Mouse (Mus musculus) CH12.LX (cell line): Measurements from ENCODE around the gene Necab2. TPM values are rescaled to one million over a fixed set of nuclear protein-coding genes. Genes with fewer than 3 reads are reported as not detected.

ENCODE experiments used
- DNase-seq: peaks from one replicate; pipeline ENCODE4 v3.0.0-alpha.2; 2013; ENCODE audit errors: extremely low read depth
- H3K27ac ChIP-seq: 2 replicates; pipeline ENCODE4 v1.5.1; 2012; ENCODE audit warnings: low read depth, mild to moderate bottlenecking, control low read depth, moderate library complexity; ENCODE audit not compliant: insufficient read depth
- H3K27me3 ChIP-seq: replicated peaks from 2 replicates; pipeline ENCODE3; 2012; ENCODE audit warnings: inconsistent platforms
- H3K36me3 ChIP-seq, 2 experiments: replicated peaks in 1 of 2; 2 replicates each; pipeline versions ENCODE3 to v1.6.1; 2012; ENCODE audit warnings: inconsistent platforms in 1 of 2, low read length in 1 of 2, mild to moderate bottlenecking in 1 of 2, mixed read lengths in 1 of 2, moderate library complexity in 1 of 2; ENCODE audit not compliant: control insufficient read depth in 1 of 2, insufficient read depth in 1 of 2
- H3K4me1 ChIP-seq, 2 experiments: 2 replicates each; pipeline ENCODE4 v1.6.1; 2012; ENCODE audit warnings: inconsistent platforms in 1 of 2, moderate library complexity in 1 of 2; ENCODE audit not compliant: insufficient read depth in 2 of 2, control insufficient read depth in 1 of 2
- H3K4me2 ChIP-seq: 2 replicates; pipeline ENCODE4 v1.6.1; 2012; ENCODE audit warnings: low read depth, mild to moderate bottlenecking, control low read depth; ENCODE audit not compliant: poor library complexity, insufficient read depth, severe bottlenecking
- H3K4me3 ChIP-seq, 3 experiments: fragments of 150-350 bp in 1 of 3; sonication (generic) in 1 of 3; replicated peaks in 1 of 3; 2 replicates each; pipeline versions ENCODE3 to v1.5.1; 2011 to 2012; ENCODE audit warnings: low read depth in 2 of 3, low read length in 2 of 3, mild to moderate bottlenecking in 2 of 3, moderate library complexity in 2 of 3, control low read depth in 1 of 3, improper control_type of control experiment in 1 of 3, inconsistent platforms in 1 of 3, mixed read lengths in 1 of 3; ENCODE audit not compliant: poor library complexity in 1 of 3
- H3K79me2 ChIP-seq: replicated peaks from 2 replicates; pipeline ENCODE4 v1.6.1; 2012; ENCODE audit warnings: mild to moderate bottlenecking, moderate library complexity; ENCODE audit not compliant: control insufficient read depth, poor library complexity, insufficient read depth, severe bottlenecking; ENCODE audit errors: extremely low read depth
- H3K9ac ChIP-seq: 2 replicates; pipeline ENCODE4 v1.6.1; 2012; ENCODE audit warnings: low read depth, mild to moderate bottlenecking, control low read depth, moderate library complexity; ENCODE audit not compliant: insufficient read depth
- H3K9me3 ChIP-seq: replicated peaks from 2 replicates; pipeline ENCODE3; 2012; ENCODE audit warnings: low read length, inconsistent platforms, mixed read lengths
- CTCF ChIP-seq, 2 experiments: IDR thresholded peaks in 1 of 2; conservative IDR thresholded peaks in 1 of 2; 2 replicates each; pipeline ENCODE4 v1.5.1; 2011 to 2012; ENCODE audit warnings: low read depth in 2 of 2, low read length in 2 of 2, improper control_type of control experiment in 1 of 2, inconsistent platforms in 1 of 2, mild to moderate bottlenecking in 1 of 2, moderate library complexity in 1 of 2
- E2F4 ChIP-seq: IDR thresholded peaks from 2 replicates; pipeline ENCODE4 v1.6.1; 2011; ENCODE audit warnings: low read depth, low read length, improper control_type of control experiment; ENCODE audit not compliant: insufficient replicate concordance
- ELF1 ChIP-seq: IDR thresholded peaks from 2 replicates; pipeline ENCODE4 v1.6.1; 2014; ENCODE audit warnings: low read depth, mild to moderate bottlenecking, inconsistent platforms, low read length, improper control_type of control experiment
- JUN ChIP-seq: IDR thresholded peaks from 2 replicates; pipeline ENCODE4 v1.6.1; 2011; ENCODE audit warnings: low read depth, mild to moderate bottlenecking, low read length, improper control_type of control experiment, moderate library complexity; ENCODE audit not compliant: insufficient read depth
- KAT2A ChIP-seq: IDR thresholded peaks from 2 replicates; pipeline ENCODE4 v1.6.1; 2012; ENCODE audit warnings: low read length, improper control_type of control experiment, inconsistent platforms; ENCODE audit not compliant: insufficient replicate concordance
- MAZ ChIP-seq: IDR thresholded peaks from 2 replicates; pipeline ENCODE4 v1.6.1; 2012; ENCODE audit warnings: low read depth, mild to moderate bottlenecking, inconsistent platforms, low read length, improper control_type of control experiment, moderate library complexity
- MEF2A ChIP-seq: IDR thresholded peaks from 2 replicates; pipeline ENCODE4 v1.6.1; 2014; ENCODE audit warnings: low read depth, mild to moderate bottlenecking, inconsistent platforms, low read length, improper control_type of control experiment, borderline replicate concordance
- MXI1 ChIP-seq: IDR thresholded peaks from 2 replicates; pipeline ENCODE4 v1.6.1; 2011; ENCODE audit warnings: mild to moderate bottlenecking, low read depth, low read length, improper control_type of control experiment
- NRF1 ChIP-seq: IDR thresholded peaks from 2 replicates; pipeline ENCODE4 v1.6.1; 2014; ENCODE audit warnings: low read depth, mild to moderate bottlenecking, inconsistent platforms, low read length, improper control_type of control experiment, moderate library complexity
- RAD21 ChIP-seq: IDR thresholded peaks from 2 replicates; pipeline ENCODE4 v1.6.1; 2011; ENCODE audit warnings: low read depth, mild to moderate bottlenecking, low read length, improper control_type of control experiment, moderate library complexity
- SMC3 ChIP-seq: IDR thresholded peaks from 2 replicates; pipeline ENCODE4 v1.6.1; 2011; ENCODE audit warnings: low read depth, low read length, improper control_type of control experiment
- UBTF ChIP-seq: IDR thresholded peaks from 2 replicates; pipeline ENCODE4 v1.6.1; 2012; ENCODE audit warnings: low read depth, mild to moderate bottlenecking, inconsistent platforms, low read length, improper control_type of control experiment, moderate library complexity
- ZMIZ1 ChIP-seq: IDR thresholded peaks from 2 replicates; pipeline ENCODE4 v1.6.1; 2012; ENCODE audit warnings: low read depth, mild to moderate bottlenecking, inconsistent platforms, low read length, improper control_type of control experiment
- ZNF384 ChIP-seq: IDR thresholded peaks from 2 replicates; pipeline ENCODE4 v1.6.1; 2012; ENCODE audit warnings: low read depth, low read length, improper control_type of control experiment, inconsistent platforms
- dilution Hi-C: fragments of 300-500 bp; cut with MboI; formaldehyde crosslinking; loops from 2 replicates; pipeline ENCODE4 v1.14.3; 2020; ENCODE audit warnings: low sequenced_read_pairs; ENCODE audit not compliant: extremely low pct_unique_long_range_greater_than_20kb, extremely low pct_ligation_motif_present
- in situ Hi-C: fragments of 300-500 bp; cut with MboI; formaldehyde crosslinking; loops from 3 replicates; pipeline ENCODE4 v1.14.3; 2019; ENCODE audit warnings: low sequenced_read_pairs, low pct_ligation_motif_present, low pct_unique_long_range_greater_than_20kb, mixed read lengths
- polyA plus RNA-seq: library from polyadenylated mRNA; unstranded; fragments of >175 nt; gene quantifications from 2 replicates; pipeline ENCODE4 v1.2.1, GENCODE M21; 2012; ENCODE audit warnings: low read depth; ENCODE audit not compliant: insufficient read length
- total RNA-seq, 2 experiments: library from RNA; depleted of rRNA; stranded (reverse); fragments of 300-350 nt in 1 of 2; fragments of >200 nt in 1 of 2; gene quantifications; 2 replicates each; pipeline ENCODE4 v1.2.3; 2012 to 2014

The Necab2 gene
- total and polyA plus RNA-seq, 3 experiments, result not detected

GRCm38 (mm10) chr8:119413605-119414004, 32.9 kb upstream of the Necab2 start:
- Histone ChIP-seq H3K4me3 (no peak overlapping the region), H3K36me3 (peaks cover 25 to 31% of the 10 kb centered on the region in 2 experiments), H3K79me2 (no peaks in the 10 kb centered on the region), H3K27ac (no peak overlapping the region), H3K9me3 (no peaks in the 10 kb centered on the region), H3K4me2 (no peak overlapping the region), H3K27me3 (peaks cover 16% of the 10 kb centered on the region)
- dilution Hi-C loops, result no loop called here
- in situ Hi-C loops, result loop anchor here (5.0 kb wide), 2 partner anchors 34 to 84 kb away; partner anchors contain the start of gene Necab2
- no peak for DNase-seq
- no peak for TF ChIP-seq ZMIZ1
- TF ChIP-seq CTCF (conservative IDR thresholded peaks at IDR 0.05 in 1 of 2, IDR thresholded peaks at IDR 0.05 in 1 of 2; ENCODE audit: low read depth in 2 of 2, low read length in 2 of 2), result no peak
- TF ChIP-seq RAD21, result no peak
- TF ChIP-seq MAZ, result no peak
- TF ChIP-seq NRF1, result no peak
- no peak for TF ChIP-seq JUN
- no peak for TF ChIP-seq ELF1
- TF ChIP-seq E2F4, result no peak
- no peak for TF ChIP-seq SMC3
- TF ChIP-seq, all 38 proteins: peak for 0
- Histone ChIP-seq H3K9ac (no peak overlapping the region), H3K4me1 (peaks cover 5 to 22% of the 10 kb centered on the region in 2 experiments; a peak in 2 of 4 replicates)

- H3K4me1 ChIP-seq, result peaks cover 48 to 65% of the 10 kb centered on the region in 2 experiments
These were observed 26.2 kb upstream of the Necab2 start for GRCm38 (mm10) chr8:119420318-119420717.

GRCm38 (mm10) chr8:119421603-119422122, 24.9 kb upstream of the Necab2 start:
- H3K9me3 ChIP-seq, result no peaks in the 10 kb centered on the region
- no peak overlapping the region for H3K4me3 ChIP-seq
- no peaks in the 10 kb centered on the region for H3K27me3 ChIP-seq
- H3K4me2 ChIP-seq, result no peak overlapping the region
- H3K4me1 ChIP-seq, result peaks cover 57 to 79% of the 10 kb centered on the region in 2 experiments
- dilution Hi-C loops, result no loop called here
- H3K36me3 ChIP-seq, result no peaks in the 10 kb centered on the region
- H3K9ac ChIP-seq, result no peak overlapping the region
- in situ Hi-C loops, result no loop called here
- no peaks in the 10 kb centered on the region for H3K79me2 ChIP-seq
- H3K27ac ChIP-seq, result no peak overlapping the region
- no peak for DNase-seq
- no peak for TF ChIP-seq CTCF (conservative IDR thresholded peaks at IDR 0.05 in 1 of 2, IDR thresholded peaks at IDR 0.05 in 1 of 2; ENCODE audit: low read depth in 2 of 2, low read length in 2 of 2)
- no peak for TF ChIP-seq KAT2A
- TF ChIP-seq UBTF, result no peak
- no peak for TF ChIP-seq MEF2A
- no peak for TF ChIP-seq ZMIZ1
- no peak for TF ChIP-seq MXI1

More at GRCm38 (mm10) chr8:119420318-119420717, 26.2 kb upstream of the Necab2 start:
- no peak overlapping the region for H3K4me2 ChIP-seq
- TF ChIP-seq ZNF384, result no peak
- H3K36me3 ChIP-seq, result no peaks in the 10 kb centered on the region
- no peaks in the 10 kb centered on the region for H3K79me2 ChIP-seq
- H3K9ac ChIP-seq, result no peak overlapping the region
- peaks cover 6% of the 10 kb centered on the region for H3K27me3 ChIP-seq
- H3K4me3 ChIP-seq, result no peak overlapping the region
- H3K9me3 ChIP-seq, result no peaks in the 10 kb centered on the region
- in situ Hi-C loops, result no loop called here
- DNase-seq, result no peak
- no peak overlapping the region for H3K27ac ChIP-seq
- dilution Hi-C loops, result no loop called here
